Comparison of ENCODE assay signal across 10 mouse cellular contexts in genomic region chrX:165362798-165363197, GRCm38 (mm10). TPM values are rescaled to one million over a fixed set of nuclear protein-coding genes. Genes with fewer than 3 reads are reported as not detected.
DNase-seq lines count a peak whose midpoint lies in the region; ATAC-seq and TF ChIP-seq lines count a peak whose summit lies in the region.
"Had no signal": no experiment of that assay in that cellular context is flagged by ENCODE, and none has a peak within 500 bp of the region (broad histone marks: within the 10 kb centered on the region; RNA-seq: fewer than 3 reads in every experiment).

No protein-coding gene starts in this region.

- H3K4me3 ChIP-seq in gastrocnemius, adult 2 months = no peak overlapping the region
- H3K4me3 ChIP-seq in lung, embryonic 14.5 days (ENCODE audit: low read depth, low read length) = no peak overlapping the region

- WGBS in lung, embryonic 14.5 days = 48% methylated on average over 1 of the region's 1 CpGs

- H3K9ac ChIP-seq in lung, embryonic 14.5 days = no peak overlapping the region

- H3K4me1 ChIP-seq in lung, embryonic 14.5 days (ENCODE audit: insufficient read depth) = no peaks in the 10 kb centered on the region

- peak; percentile 31 for DNase-seq in gastrocnemius, adult 2 months
- no peak for DNase-seq in gastrocnemius, postnatal 25 days
- DNase-seq in right cerebral cortex, adult 18-20 months = peak; percentile 5
- DNase-seq in right cerebral cortex, postnatal 25 days = no peak
- peak; percentile 20 for DNase-seq in gastrocnemius, postnatal 14 days
- DNase-seq in lung, embryonic 14.5 days = peak; percentile 19
- no peak for DNase-seq in thymus, postnatal 4 days

- no peak for ATAC-seq in lung, embryonic 14.5 days (ENCODE audit: insufficient read depth)
- no peak for ATAC-seq in erythroid progenitor cell, adult 5-6 weeks (replicated peaks; ENCODE audit: low FRiP score, poor library complexity, severe bottlenecking)

- H3K36me3 ChIP-seq in lung, embryonic 14.5 days (ENCODE audit: insufficient read depth) = no peaks in the 10 kb centered on the region

- H3K27ac ChIP-seq in gastrocnemius, adult 2 months = no peak overlapping the region
- H3K27ac ChIP-seq in lung, embryonic 14.5 days (ENCODE audit: low read depth) = no peak overlapping the region

- intact Hi-C loops in gastrocnemius, adult 2 months (cut with DNase I) = no loop called here
- intact Hi-C loops in gastrocnemius, postnatal 14 days (cut with DNase I; ENCODE audit: low total_unique reads) = no loop called here

- H3K9me3 ChIP-seq in lung, embryonic 14.5 days (ENCODE audit: low read depth, low read length) = no peaks in the 10 kb centered on the region

- no peaks in the 10 kb centered on the region for H3K27me3 ChIP-seq in lung, embryonic 14.5 days (ENCODE audit: insufficient read depth, low read length)

- no peak overlapping the region for H3K4me2 ChIP-seq in lung, embryonic 14.5 days

- TF ChIP-seq CTCF in gastrocnemius, adult 2 months (IDR thresholded peaks at IDR 0.05) = no peak
- no peak for TF ChIP-seq CTCF in lung, embryonic 14.5 days (IDR thresholded peaks at IDR 0.05; ENCODE audit: low read depth)

RNA-seq across cellular contexts. Expression of gene Glra2, which starts 35.6 kb away (rescaled TPM):
- not detected for total RNA-seq in gastrocnemius, adult 2 months (2021)
- not detected for total RNA-seq in gastrocnemius, postnatal 25 days (2021)
- not detected for total RNA-seq in gastrocnemius, postnatal 14 days (2021)
- not detected in 2 replicates for polyA plus RNA-seq in lung, embryonic 14.5 days (2014; fragmentation: Nextera tagmentation; extraction: Ambion mirVana)
- not detected in 2 replicates for total RNA-seq in erythroid progenitor cell, adult 5-6 weeks (2015; ENCODE audit: low replicate concordance)
- not detected in 2 replicates for total RNA-seq in erythroid progenitor cell, adult 5-6 weeks (2017; ENCODE audit: low replicate concordance)
- polyA plus RNA-seq: heart, embryonic 16.5 days; lung, embryonic 16.5 days had no signal

Comparison
In these comparisons a context has a peak if more than half of its experiments do, and no peak if none do; other contexts are left out.
1. DNase-seq: peak in gastrocnemius, adult 2 months (single experiment), right cerebral cortex, adult 18-20 months (single experiment), gastrocnemius, postnatal 14 days (single experiment) and lung, embryonic 14.5 days (single experiment); none in gastrocnemius, postnatal 25 days (single experiment), right cerebral cortex, postnatal 25 days (single experiment) and thymus, postnatal 4 days (single experiment).